Mouse (Mus musculus) MEL (cell line): ENCODE data around the gene Fahd1.

Source experiments
- BHLHE40 ChIP-seq: IDR thresholded peaks from 2 replicates; pipeline ENCODE4 v1.6.1; 2012; ENCODE audit warnings: low read depth, mild to moderate bottlenecking, inconsistent platforms, low read length, improper control_type of control experiment, borderline replicate concordance
- CHD1 ChIP-seq: IDR thresholded peaks from 2 replicates; pipeline ENCODE4 v1.6.1; 2012; ENCODE audit warnings: low read depth, mild to moderate bottlenecking, inconsistent platforms, low read length, improper control_type of control experiment
- CTCF ChIP-seq, 3 experiments: IDR thresholded peaks in 2 of 3; conservative IDR thresholded peaks in 1 of 3; 2 replicates each; pipeline ENCODE4 v1.5.1; 2011 to 2012; ENCODE audit warnings: low read length in 3 of 3, low read depth in 2 of 3, mild to moderate bottlenecking in 2 of 3, improper control_type of control experiment in 1 of 3, inconsistent platforms in 1 of 3, mixed read lengths in 1 of 3, moderate library complexity in 1 of 3; ENCODE audit not compliant: control insufficient read depth in 1 of 3, insufficient read depth in 1 of 3, poor library complexity in 1 of 3, severe bottlenecking in 1 of 3
- MYB ChIP-seq: IDR thresholded peaks from 2 replicates; pipeline ENCODE4 v1.6.1; 2011; ENCODE audit warnings: mild to moderate bottlenecking, low read depth, low read length, improper control_type of control experiment
- POLR2A ChIP-seq, 2 experiments: IDR thresholded peaks; 2 replicates each; pipeline ENCODE4 v1.6.1; 2011 to 2012; ENCODE audit warnings: low read length in 2 of 2, mild to moderate bottlenecking in 2 of 2, control low read depth in 1 of 2, improper control_type of control experiment in 1 of 2, low read depth in 1 of 2, moderate library complexity in 1 of 2; ENCODE audit not compliant: control insufficient read depth in 1 of 2, insufficient read depth in 1 of 2, poor library complexity in 1 of 2
- RAD21 ChIP-seq: IDR thresholded peaks from 2 replicates; pipeline ENCODE4 v1.6.1; 2011; ENCODE audit warnings: mild to moderate bottlenecking, low read depth, low read length, improper control_type of control experiment
- SMC3 ChIP-seq: IDR thresholded peaks from 2 replicates; pipeline ENCODE4 v1.6.1; 2011; ENCODE audit warnings: low read depth, low read length, improper control_type of control experiment
- TCF12 ChIP-seq: IDR thresholded peaks from 2 replicates; pipeline ENCODE4 v1.6.1; 2014; ENCODE audit warnings: low read depth, mild to moderate bottlenecking, inconsistent platforms, low read length, improper control_type of control experiment, moderate library complexity

- no peak for TF ChIP-seq CTCF (IDR thresholded peaks at IDR 0.05 in 2 of 3, conservative IDR thresholded peaks at IDR 0.05 in 1 of 3; ENCODE audit: control insufficient read depth in 1 of 3, insufficient read depth in 1 of 3, low read depth in 2 of 3, low read length in 3 of 3, poor library complexity in 1 of 3, severe bottlenecking in 1 of 3)
- no peak for TF ChIP-seq POLR2A (IDR thresholded peaks at IDR 0.05; ENCODE audit: control insufficient read depth in 1 of 2, insufficient read depth in 1 of 2, low read depth in 1 of 2, low read length in 2 of 2, poor library complexity in 1 of 2)
- TF ChIP-seq CHD1: no peak
- no peak for TF ChIP-seq SMC3
- TF ChIP-seq RAD21: no peak
- TF ChIP-seq MYB: no peak
- no peak for TF ChIP-seq TCF12
- no peak for TF ChIP-seq BHLHE40
These were observed 9.9 kb upstream of the Fahd1 start for GRCm38 (mm10) chr17:24860076-24860475.
